In genomic region chr15:102381575-102381974, GRCm38 (mm10) we compare ENCODE assay signal across 8 mouse cellular contexts. TPM values are rescaled to one million over a fixed set of nuclear protein-coding genes. Genes with fewer than 3 reads are reported as not detected.
DNase-seq lines count a peak whose midpoint lies in the region; ATAC-seq and TF ChIP-seq lines count a peak whose summit lies in the region.

No protein-coding gene starts in this region.

- TF ChIP-seq CTCF in intestine, postnatal 0 days (IDR thresholded peaks at IDR 0.05; ENCODE audit: low read depth): peak; percentile 98

- no peaks in the 10 kb centered on the region for H3K9me3 ChIP-seq in embryonic facial prominence, embryonic 11.5 days (replicated peaks; ENCODE audit: control insufficient read depth, low read length)
- H3K9me3 ChIP-seq in intestine, postnatal 0 days (ENCODE audit: control insufficient read depth): no peaks in the 10 kb centered on the region
- H3K9me3 ChIP-seq in midbrain, embryonic 11.5 days (ENCODE audit: control insufficient read depth, low read length): no peaks in the 10 kb centered on the region

- no peak overlapping the region for H3K27ac ChIP-seq in embryonic facial prominence, embryonic 11.5 days (replicated peaks; ENCODE audit: low read depth, low read length)
- H3K27ac ChIP-seq in intestine, postnatal 0 days (ENCODE audit: low read depth, low read length): no peak overlapping the region
- H3K27ac ChIP-seq in midbrain, embryonic 11.5 days (ENCODE audit: low read depth, low read length): no peak overlapping the region

- H3K27me3 ChIP-seq in embryonic facial prominence, embryonic 11.5 days (ENCODE audit: control insufficient read depth, insufficient read depth, low read length): no peaks in the 10 kb centered on the region
- no peaks in the 10 kb centered on the region for H3K27me3 ChIP-seq in intestine, postnatal 0 days (replicated peaks; ENCODE audit: control insufficient read depth, insufficient read depth, low read length)
- H3K27me3 ChIP-seq in midbrain, embryonic 11.5 days (ENCODE audit: control insufficient read depth, insufficient read depth, low read length): peaks cover 2% of the 10 kb centered on the region; the same call in 1 of the 2 replicates

- intact Hi-C loops in left cerebral cortex, postnatal 36 days (cut with DNase I): loop anchor here (1.0 kb wide), 2 partner anchors 40 to 61 kb away; no protein-coding TSS in a partner anchor

- peaks cover 3% of the 10 kb centered on the region; the same call in 1 of the 2 replicates for H3K4me1 ChIP-seq in embryonic facial prominence, embryonic 11.5 days (ENCODE audit: control insufficient read depth, insufficient read depth, low read length)
- 0 out of 2 replicates have a peak, but pooled peaks cover under 1% of the 10 kb centered on the region for H3K4me1 ChIP-seq in intestine, postnatal 0 days (replicated peaks; ENCODE audit: control insufficient read depth, insufficient read depth, low read length)
- peaks cover 6% of the 10 kb centered on the region for H3K4me1 ChIP-seq in midbrain, embryonic 11.5 days (ENCODE audit: control insufficient read depth, insufficient read depth, low read length)

- DNase-seq in adrenal gland, postnatal 10 days: peak; percentile 90
- DNase-seq in embryonic facial prominence, embryonic 11.5 days (ENCODE audit: low spot score): peak; percentile 96
- peak; percentile 97 for DNase-seq in heart, adult 11 months
- DNase-seq in left cerebral cortex, postnatal 36 days (ENCODE audit: low spot score in 2 of 2): peak; percentile 76 to 79
- peak; percentile 98 for DNase-seq in midbrain, embryonic 11.5 days (ENCODE audit: low spot score, missing footprints)
- peak; percentile 88 for DNase-seq in right cerebral cortex, postnatal 4 days
- peak; percentile 82 for DNase-seq in yolk sac, embryonic 10.5 days (ENCODE audit: low spot score)

- peak; percentile 54; the same call in 1 of the 2 replicates for ATAC-seq in embryonic facial prominence, embryonic 11.5 days (replicated peaks; ENCODE audit: insufficient number of reproducible peaks, low FRiP score, low TSS enrichment, low read depth)
- peak; percentile 79 for ATAC-seq in intestine, postnatal 0 days
- peak; percentile 71 for ATAC-seq in midbrain, embryonic 11.5 days (ENCODE audit: low FRiP score)

- no peak overlapping the region for H3K9ac ChIP-seq in embryonic facial prominence, embryonic 11.5 days (replicated peaks; ENCODE audit: low read length)
- no peak overlapping the region for H3K9ac ChIP-seq in intestine, postnatal 0 days (ENCODE audit: low read depth, low read length)
- no peak overlapping the region for H3K9ac ChIP-seq in midbrain, embryonic 11.5 days (ENCODE audit: low read length)

- no peak overlapping the region for H3K4me2 ChIP-seq in embryonic facial prominence, embryonic 11.5 days (ENCODE audit: low read depth, low read length)
- H3K4me2 ChIP-seq in intestine, postnatal 0 days (replicated peaks; ENCODE audit: low read depth): peak overlapping the region; percentile 30
- H3K4me2 ChIP-seq in midbrain, embryonic 11.5 days: no peak overlapping the region

- H3K36me3 ChIP-seq in embryonic facial prominence, embryonic 11.5 days (replicated peaks; ENCODE audit: control insufficient read depth, insufficient read depth, low read depth, low read length): no peaks in the 10 kb centered on the region
- no peaks in the 10 kb centered on the region for H3K36me3 ChIP-seq in intestine, postnatal 0 days (ENCODE audit: control insufficient read depth, insufficient read depth)
- H3K36me3 ChIP-seq in midbrain, embryonic 11.5 days (ENCODE audit: control insufficient read depth, insufficient read depth, low read length): no peaks in the 10 kb centered on the region

- no peak overlapping the region for H3K4me3 ChIP-seq in embryonic facial prominence, embryonic 11.5 days (ENCODE audit: low read depth, low read length)
- H3K4me3 ChIP-seq in intestine, postnatal 0 days (ENCODE audit: low read depth, low read length): no peak overlapping the region
- H3K4me3 ChIP-seq in midbrain, embryonic 11.5 days (ENCODE audit: low read depth, low read length): no peak overlapping the region

- under 1% methylated on average over 7 of the region's 7 CpGs for WGBS in embryonic facial prominence, embryonic 11.5 days
- 1% methylated on average over 7 of the region's 7 CpGs for WGBS in intestine, postnatal 0 days
- 3% methylated on average over 7 of the region's 7 CpGs for whole genome bisulfite sequencing in midbrain, embryonic 11.5 days

RNA-seq across cellular contexts. Expression of gene Sp7, which starts 14.6 kb away (rescaled TPM):
- 1 to 10 TPM in 1 of 2 experiments, under 1 TPM in 1; 0.15 to 2.3 TPM for total RNA-seq in adrenal gland, postnatal 10 days (2021)
- 2.4 and 3.0 TPM in 2 replicates for polyA plus RNA-seq in embryonic facial prominence, embryonic 11.5 days (2014; fragmentation: Nextera tagmentation; extraction: Ambion mirVana)
- 0.07 and 0.14 TPM in 2 replicates for polyA plus RNA-seq in intestine, postnatal 0 days (2015; fragmentation: Nextera tagmentation; extraction: Ambion mirVana)
- under 1 TPM; 0.79 to 1.00 TPM for total RNA-seq in left cerebral cortex, postnatal 36 days (2021)
- polyA plus RNA-seq in midbrain, embryonic 11.5 days (2014; fragmentation: Nextera tagmentation; extraction: Ambion mirVana): 0.51 and 0.90 TPM in 2 replicates

RNA-seq across cellular contexts. Expression of gene Sp1, which starts 24.4 kb away (rescaled TPM):
- 10 to 100 TPM; 67.8 to 83.4 TPM for total RNA-seq in adrenal gland, postnatal 10 days (2021)
- 12.8 and 13.9 TPM in 2 replicates for polyA plus RNA-seq in embryonic facial prominence, embryonic 11.5 days (2014; fragmentation: Nextera tagmentation; extraction: Ambion mirVana)
- 5.6 and 5.8 TPM in 2 replicates for polyA plus RNA-seq in intestine, postnatal 0 days (2015; fragmentation: Nextera tagmentation; extraction: Ambion mirVana)
- total RNA-seq in left cerebral cortex, postnatal 36 days (2021): 10 to 100 TPM; 22.0 to 30.3 TPM
- polyA plus RNA-seq in midbrain, embryonic 11.5 days (2014; fragmentation: Nextera tagmentation; extraction: Ambion mirVana): 11.2 and 11.7 TPM in 2 replicates

RNA-seq across cellular contexts. Expression of gene Aaas, which starts 31.0 kb away (rescaled TPM):
- total RNA-seq in adrenal gland, postnatal 10 days (2021): 10 to 100 TPM; 21.4 to 24.7 TPM
- polyA plus RNA-seq in embryonic facial prominence, embryonic 11.5 days (2014; fragmentation: Nextera tagmentation; extraction: Ambion mirVana): 98.3 and 102 TPM in 2 replicates
- polyA plus RNA-seq in intestine, postnatal 0 days (2015; fragmentation: Nextera tagmentation; extraction: Ambion mirVana): 15.0 and 16.8 TPM in 2 replicates
- 10 to 100 TPM; 17.2 to 17.7 TPM for total RNA-seq in left cerebral cortex, postnatal 36 days (2021)
- 76.5 and 82.5 TPM in 2 replicates for polyA plus RNA-seq in midbrain, embryonic 11.5 days (2014; fragmentation: Nextera tagmentation; extraction: Ambion mirVana)

RNA-seq across cellular contexts. Expression of gene Myg1, which starts 50.1 kb away (rescaled TPM):
- 10 to 100 TPM; 50.0 to 62.5 TPM for total RNA-seq in adrenal gland, postnatal 10 days (2021)
- 101 and 103 TPM in 2 replicates for polyA plus RNA-seq in embryonic facial prominence, embryonic 11.5 days (2014; fragmentation: Nextera tagmentation; extraction: Ambion mirVana)
- 35.8 and 41.5 TPM in 2 replicates for polyA plus RNA-seq in intestine, postnatal 0 days (2015; fragmentation: Nextera tagmentation; extraction: Ambion mirVana)
- total RNA-seq in left cerebral cortex, postnatal 36 days (2021): 10 to 100 TPM; 45.8 to 69.3 TPM
- polyA plus RNA-seq in midbrain, embryonic 11.5 days (2014; fragmentation: Nextera tagmentation; extraction: Ambion mirVana): 97.8 and 99.5 TPM in 2 replicates

RNA-seq across cellular contexts. Expression of gene Pfdn5, which starts 55.7 kb away (rescaled TPM):
- total RNA-seq in adrenal gland, postnatal 10 days (2021): 100 to 1,000 TPM; 342 to 354 TPM
- 453 and 469 TPM in 2 replicates for polyA plus RNA-seq in embryonic facial prominence, embryonic 11.5 days (2014; fragmentation: Nextera tagmentation; extraction: Ambion mirVana)
- 339 and 341 TPM in 2 replicates for polyA plus RNA-seq in intestine, postnatal 0 days (2015; fragmentation: Nextera tagmentation; extraction: Ambion mirVana)
- total RNA-seq in left cerebral cortex, postnatal 36 days (2021): 100 to 1,000 TPM; 374 to 425 TPM
- polyA plus RNA-seq in midbrain, embryonic 11.5 days (2014; fragmentation: Nextera tagmentation; extraction: Ambion mirVana): 404 and 408 TPM in 2 replicates
